Mouse (Mus musculus): ENCODE results near the gene Tex264. TPM values are rescaled to one million over a fixed set of nuclear protein-coding genes. Genes with fewer than 3 reads are reported as not detected.
A peak's percentile ranks its signal among the peaks of the same experiment; 100 is the strongest.

The Tex264 gene
- polyA plus RNA-seq, 1 experiment, result 0.69 TPM

- H3K36me3 ChIP-seq (ENCODE audit: control insufficient read depth), result peaks cover 39% of the 10 kb centered on the region
- H3K4me1 ChIP-seq (ENCODE audit: control insufficient read depth), result no peaks in the 10 kb centered on the region
- no peaks in the 10 kb centered on the region for H3K9me3 ChIP-seq (ENCODE audit: control insufficient read depth, low read length)
- H3K27me3 ChIP-seq (ENCODE audit: control insufficient read depth), result no peaks in the 10 kb centered on the region
- TF ChIP-seq GATA1 (IDR thresholded peaks at IDR 0.05; ENCODE audit: low read length), result no peak
- no peak for TF ChIP-seq TAL1 (IDR thresholded peaks at IDR 0.05; ENCODE audit: low read length)
- no peak overlapping the region for H3K4me3 ChIP-seq (replicated peaks)
These were observed 7.3 kb upstream of the Tex264 start for GRCm38 (mm10) chr9:106692973-106693481.

GRCm38 (mm10) chr9:106688834-106689233, 3.1 kb upstream of the Tex264 start:
- H3K9me3 ChIP-seq (ENCODE audit: control insufficient read depth, low read length), result no peaks in the 10 kb centered on the region
- no peak overlapping the region for H3K4me3 ChIP-seq (replicated peaks)
- H3K27me3 ChIP-seq (ENCODE audit: control insufficient read depth), result peaks cover 5% of the 10 kb centered on the region
- H3K4me1 ChIP-seq (ENCODE audit: control insufficient read depth), result peaks cover 25% of the 10 kb centered on the region
- TF ChIP-seq GATA1 (IDR thresholded peaks at IDR 0.05; ENCODE audit: low read length), result no peak
- peaks cover 16% of the 10 kb centered on the region for H3K36me3 ChIP-seq (ENCODE audit: control insufficient read depth)

- Histone ChIP-seq H3K4me3 (replicated peaks) (no peak overlapping the region), H3K36me3 (ENCODE audit: control insufficient read depth) (peaks cover under 1% of the 10 kb centered on the region), H3K27me3 (ENCODE audit: control insufficient read depth) (peaks cover 5% of the 10 kb centered on the region), H3K4me1 (ENCODE audit: control insufficient read depth) (peaks cover 25% of the 10 kb centered on the region), H3K9me3 (ENCODE audit: control insufficient read depth, low read length) (no peaks in the 10 kb centered on the region)
- no peak for TF ChIP-seq GATA1 (IDR thresholded peaks at IDR 0.05; ENCODE audit: low read length)
- TF ChIP-seq TAL1 (IDR thresholded peaks at IDR 0.05; ENCODE audit: low read length), result no peak
These were observed 1.4 kb upstream of the Tex264 start for GRCm38 (mm10) chr9:106686983-106687650.

GRCm38 (mm10) chr9:106684918-106685248, 844 bp downstream of the Tex264 start:
- Histone ChIP-seq H3K4me3 (replicated peaks) (peak overlapping the region; percentile 65), H3K36me3 (ENCODE audit: control insufficient read depth) (peaks cover 4% of the 10 kb centered on the region), H3K27me3 (ENCODE audit: control insufficient read depth) (peaks cover 5% of the 10 kb centered on the region), H3K9me3 (ENCODE audit: control insufficient read depth, low read length) (no peaks in the 10 kb centered on the region), H3K4me1 (ENCODE audit: control insufficient read depth) (peaks cover 25% of the 10 kb centered on the region)
- TF ChIP-seq GATA1 (IDR thresholded peaks at IDR 0.05; ENCODE audit: low read length), result no peak
- no peak for TF ChIP-seq TAL1 (IDR thresholded peaks at IDR 0.05; ENCODE audit: low read length)

DNA sequence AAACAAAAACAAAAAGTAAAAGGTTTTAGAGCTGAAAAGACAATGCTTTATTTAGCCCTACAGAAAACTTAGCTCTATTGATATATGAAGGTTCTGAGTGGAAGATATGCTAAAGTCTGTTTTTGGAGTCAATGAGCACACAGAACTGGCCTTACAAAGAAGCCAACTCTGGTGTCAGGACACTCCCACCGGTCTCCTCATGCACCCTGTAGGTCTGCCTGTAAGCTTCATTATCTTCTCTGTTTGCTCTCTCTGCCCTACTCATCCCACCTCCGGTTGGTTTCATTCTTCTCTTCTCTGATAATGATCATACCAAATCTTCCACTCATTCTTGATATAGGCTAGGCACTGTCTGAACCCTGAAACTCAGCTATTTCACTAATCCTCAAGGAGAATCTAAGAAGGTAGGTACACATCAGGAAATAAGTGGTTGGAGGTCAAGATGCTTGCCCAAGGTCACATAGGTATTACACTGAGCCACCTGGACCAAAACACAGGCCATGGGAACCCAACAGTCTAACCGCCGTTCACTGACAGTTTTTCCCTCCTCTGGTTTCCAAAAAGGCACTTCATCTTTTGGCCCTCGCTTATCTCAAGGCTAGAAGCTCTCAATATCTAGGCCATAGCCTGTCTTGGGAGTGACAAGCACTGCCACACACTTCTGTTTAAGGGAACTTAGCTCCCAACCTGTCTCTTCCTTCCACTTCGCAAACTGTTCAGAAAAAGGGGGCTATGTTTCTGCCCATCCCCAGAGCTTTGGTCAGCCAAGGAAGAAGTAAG, 1.4 kb downstream of the Tex264 start:
- Histone ChIP-seq H3K9me3 (ENCODE audit: control insufficient read depth, low read length) (no peaks in the 10 kb centered on the region), H3K27me3 (ENCODE audit: control insufficient read depth) (peaks cover 5% of the 10 kb centered on the region), H3K36me3 (ENCODE audit: control insufficient read depth) (peaks cover 7% of the 10 kb centered on the region), H3K4me1 (ENCODE audit: control insufficient read depth) (peaks cover 25% of the 10 kb centered on the region), H3K4me3 (replicated peaks) (peak overlapping the region; percentile 65)
- TF ChIP-seq TAL1 (IDR thresholded peaks at IDR 0.05; ENCODE audit: low read length), result no peak
- TF ChIP-seq GATA1 (IDR thresholded peaks at IDR 0.05; ENCODE audit: low read length), result no peak

DNA sequence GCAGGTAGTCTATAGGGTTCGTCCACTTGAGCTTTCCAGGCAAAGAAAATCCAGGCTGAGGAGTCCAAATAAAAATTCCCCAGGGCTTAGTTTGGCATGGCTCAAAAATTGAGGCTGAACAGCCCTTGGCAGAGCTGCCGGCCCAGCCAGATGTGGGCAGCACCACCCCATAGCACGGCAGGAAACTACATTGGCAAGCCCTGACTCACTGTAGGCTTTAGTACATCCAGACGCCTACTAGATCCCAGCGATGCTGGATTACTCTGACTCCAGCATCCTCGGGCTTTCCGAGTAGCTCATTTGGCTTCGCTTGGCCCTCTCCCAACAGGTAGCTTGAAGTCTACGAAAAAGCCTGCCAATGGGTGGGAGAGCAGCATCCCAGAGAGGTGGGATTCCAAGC, 4.7 kb downstream of the Tex264 start:
- TF ChIP-seq TAL1 (IDR thresholded peaks at IDR 0.05; ENCODE audit: low read length) (no peak), GATA1 (IDR thresholded peaks at IDR 0.05; ENCODE audit: low read length) (no peak)
- Histone ChIP-seq H3K27me3 (ENCODE audit: control insufficient read depth) (peaks cover 5% of the 10 kb centered on the region), H3K4me3 (replicated peaks) (no peak overlapping the region), H3K4me1 (ENCODE audit: control insufficient read depth) (peaks cover 20% of the 10 kb centered on the region), H3K9me3 (ENCODE audit: control insufficient read depth, low read length) (no peaks in the 10 kb centered on the region), H3K36me3 (ENCODE audit: control insufficient read depth) (peaks cover 13% of the 10 kb centered on the region)

DNA sequence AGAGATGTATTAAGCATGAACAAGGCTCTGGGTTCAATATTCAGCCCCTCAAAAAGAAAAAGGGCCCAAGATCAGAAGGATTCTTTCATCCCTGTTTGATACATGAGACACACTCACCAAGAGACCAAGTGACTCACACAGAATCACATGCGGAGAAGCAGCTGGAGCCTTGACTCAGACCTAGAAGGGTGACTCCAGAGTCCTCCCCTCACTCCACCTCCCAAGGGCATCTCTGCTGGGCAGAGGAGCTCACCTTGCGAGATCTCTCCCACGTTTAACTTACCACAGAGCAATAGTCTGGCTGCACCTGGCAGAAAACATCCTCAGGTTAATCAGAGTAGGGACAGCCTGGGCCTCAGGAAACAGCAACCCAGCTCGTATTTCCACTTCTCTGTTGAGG, 7.5 kb downstream of the Tex264 start:
- TF ChIP-seq GATA1 (IDR thresholded peaks at IDR 0.05; ENCODE audit: low read length) (no peak), TAL1 (IDR thresholded peaks at IDR 0.05; ENCODE audit: low read length) (no peak)
- Histone ChIP-seq H3K27me3 (ENCODE audit: control insufficient read depth) (no peaks in the 10 kb centered on the region), H3K4me3 (replicated peaks) (no peak overlapping the region), H3K36me3 (ENCODE audit: control insufficient read depth) (peaks cover 17% of the 10 kb centered on the region), H3K4me1 (ENCODE audit: control insufficient read depth) (peaks cover 15% of the 10 kb centered on the region), H3K9me3 (ENCODE audit: control insufficient read depth, low read length) (no peaks in the 10 kb centered on the region)

- peaks cover 19% of the 10 kb centered on the region for H3K36me3 ChIP-seq (ENCODE audit: control insufficient read depth)
These were observed 8.0 kb downstream of the Tex264 start for GRCm38 (mm10) chr9:106677702-106678101.

DNA sequence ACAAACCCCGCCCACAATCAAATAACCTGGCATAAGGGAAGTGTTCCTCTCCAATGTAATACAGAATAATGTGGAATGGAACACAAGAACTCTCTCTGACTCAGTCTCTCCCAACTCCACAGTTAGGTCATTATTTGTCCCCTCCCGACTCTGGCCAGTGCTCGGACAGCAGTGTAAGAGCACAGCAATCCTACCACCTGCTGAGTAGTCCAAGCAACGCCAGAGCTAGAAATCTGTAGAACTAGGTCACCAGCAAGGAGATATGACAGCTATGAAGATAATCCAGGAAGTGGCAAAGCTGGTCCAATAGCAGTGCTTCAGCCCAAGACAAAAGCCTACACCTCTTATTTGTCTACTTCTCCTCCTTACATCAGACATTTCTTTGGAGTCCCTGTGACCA, 9.2 kb downstream of the Tex264 start:
- Histone ChIP-seq H3K4me1 (ENCODE audit: control insufficient read depth) (peaks cover 15% of the 10 kb centered on the region), H3K9me3 (ENCODE audit: control insufficient read depth, low read length) (no peaks in the 10 kb centered on the region), H3K27me3 (ENCODE audit: control insufficient read depth) (no peaks in the 10 kb centered on the region), H3K36me3 (ENCODE audit: control insufficient read depth) (peaks cover 22% of the 10 kb centered on the region), H3K4me3 (replicated peaks) (no peak overlapping the region)
- TF ChIP-seq TAL1 (IDR thresholded peaks at IDR 0.05; ENCODE audit: low read length), result no peak
- TF ChIP-seq GATA1 (IDR thresholded peaks at IDR 0.05; ENCODE audit: low read length), result no peak

More at GRCm38 (mm10) chr9:106677702-106678101, 8.0 kb downstream of the Tex264 start:
- TF ChIP-seq GATA1 (IDR thresholded peaks at IDR 0.05; ENCODE audit: low read length) (no peak), TAL1 (IDR thresholded peaks at IDR 0.05; ENCODE audit: low read length) (no peak)
- Histone ChIP-seq H3K27me3 (ENCODE audit: control insufficient read depth) (no peaks in the 10 kb centered on the region), H3K4me1 (ENCODE audit: control insufficient read depth) (peaks cover 15% of the 10 kb centered on the region), H3K4me3 (replicated peaks) (no peak overlapping the region), H3K9me3 (ENCODE audit: control insufficient read depth, low read length) (no peaks in the 10 kb centered on the region)

All from erythroblast, embryonic 14.5 days (primary cell).